Mouse (Mus musculus) gastrocnemius, adult 8-10 months (tissue): ENCODE measurements at regions not wholly inside any gene's neighbourhood (a gene's known extent, or its start where the extent isn't known, plus 50 kb on each side); places are given as distances from the start of the nearest gene placed in this dataset.
A peak's percentile ranks its signal among the peaks of the same experiment; 100 is the strongest.
"Not testable (repeated sequence)": the region's sequence is repeated elsewhere in the genome, so short reads cannot be mapped to it uniquely, and the experiment has no call there.

Source experiments
- DNase-seq, 2 experiments: peaks; one replicate each; pipeline ENCODE4 v3.0.0; 2022; ENCODE audit warnings: low spot score in 2 of 2

- no peak for DNase-seq
Observed at GRCm38 (mm10) chr9:92661938-92662337, 119.9 kb downstream of the Plod2 start.

GRCm38 (mm10) chr9:92667361-92667881 lies 125.4 kb downstream of the Plod2 start:
- DNase-seq, result no peak

- DNase-seq, result no peak
Observed at GRCm38 (mm10) chr9:92671966-92672365, 129.9 kb downstream of the Plod2 start.

DNA sequence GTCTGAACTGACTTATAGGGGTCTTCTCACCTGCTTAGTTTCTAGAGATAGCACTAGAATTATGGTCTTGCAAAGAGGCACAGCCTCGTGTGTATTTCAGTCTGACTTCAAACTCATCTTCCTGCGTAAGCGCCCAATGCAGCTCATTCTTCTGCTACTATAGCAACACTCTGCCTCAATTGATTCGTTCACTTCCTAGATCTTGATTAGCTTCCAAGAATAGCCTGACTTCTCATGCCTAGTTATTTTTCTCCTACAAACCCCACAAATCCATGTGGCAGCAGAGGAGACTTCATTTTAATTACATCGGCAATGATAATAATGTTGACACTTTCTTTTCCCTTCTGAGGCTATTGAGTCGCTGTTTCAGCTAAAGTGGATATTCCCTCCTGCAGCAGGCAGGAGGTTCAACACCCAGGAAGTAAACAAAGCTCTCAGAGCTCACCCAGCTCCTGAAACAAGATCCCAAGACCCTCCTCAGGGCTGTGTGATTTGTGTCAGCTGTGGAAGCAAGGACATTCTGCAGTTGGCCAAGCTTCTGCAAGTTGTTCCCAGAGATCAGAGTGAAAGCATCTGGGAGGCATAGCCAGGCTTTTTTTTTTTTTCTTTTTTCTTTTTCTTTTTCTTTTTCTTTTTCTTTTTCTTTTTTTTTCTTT lies 152.5 kb downstream of the Plod2 start:
- no peak for DNase-seq

DNA sequence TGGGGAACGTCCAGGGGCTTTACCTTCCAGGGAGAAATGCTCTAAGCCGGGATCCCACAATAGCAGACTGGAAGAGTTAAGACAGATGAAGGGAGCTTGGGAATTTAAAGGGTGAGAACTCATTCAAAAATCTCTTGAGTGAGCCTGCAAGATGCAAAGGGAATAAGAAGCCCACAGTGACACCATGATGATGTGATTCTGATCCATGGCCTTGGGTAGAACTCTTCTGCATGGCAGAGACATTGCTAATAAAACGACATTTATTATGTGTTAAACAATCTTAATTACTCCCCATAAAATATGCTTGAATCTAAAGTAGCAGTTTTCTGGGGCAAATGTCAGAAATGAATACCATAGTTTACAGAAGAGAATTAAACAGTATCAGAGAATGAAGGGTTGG lies 155.9 kb downstream of the Plod2 start:
- DNase-seq, result no peak

DNA sequence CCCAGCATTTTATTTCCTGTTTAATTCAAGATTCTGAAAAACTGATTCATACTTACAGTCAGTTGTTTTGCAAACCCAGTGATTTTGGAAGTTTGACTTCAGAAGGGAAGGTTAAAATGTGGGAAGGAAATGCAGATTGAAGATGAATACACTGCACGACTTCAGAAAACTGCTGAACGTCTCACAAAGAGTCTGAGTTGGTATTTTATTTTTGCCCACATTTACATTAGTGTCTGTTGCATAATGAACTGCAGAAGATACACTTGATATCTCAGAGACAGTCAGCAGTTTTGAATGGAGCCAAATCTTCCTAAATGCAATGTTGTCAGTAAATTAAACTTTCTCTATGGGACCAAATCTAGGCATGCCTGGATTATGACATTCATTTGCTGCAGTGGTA lies 162.7 kb downstream of the Plod2 start:
- no peak for DNase-seq

- no peak for DNase-seq
Observed at GRCm38 (mm10) chr9:92707011-92707410, 165.0 kb downstream of the Plod2 start.

DNA sequence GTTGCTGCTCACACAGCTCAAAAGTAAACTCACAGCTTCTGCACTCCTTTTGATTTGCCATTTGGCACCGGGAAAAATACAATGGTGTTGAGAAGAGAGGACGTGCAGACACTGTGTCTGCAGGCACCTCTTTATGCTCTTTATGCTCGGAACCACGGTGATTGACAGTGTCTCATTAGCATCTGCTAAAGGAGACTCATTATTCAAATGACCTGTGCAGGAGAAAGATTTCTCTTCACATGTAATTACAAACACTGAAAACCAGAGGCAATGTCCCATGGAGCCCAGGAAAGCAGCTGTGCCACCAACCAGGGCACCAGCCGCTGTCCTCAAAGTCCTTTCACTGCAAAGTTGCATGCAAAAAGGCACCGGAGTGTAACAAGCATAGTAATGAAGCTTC lies 175.2 kb downstream of the Plod2 start:
- DNase-seq, result no peak

DNA sequence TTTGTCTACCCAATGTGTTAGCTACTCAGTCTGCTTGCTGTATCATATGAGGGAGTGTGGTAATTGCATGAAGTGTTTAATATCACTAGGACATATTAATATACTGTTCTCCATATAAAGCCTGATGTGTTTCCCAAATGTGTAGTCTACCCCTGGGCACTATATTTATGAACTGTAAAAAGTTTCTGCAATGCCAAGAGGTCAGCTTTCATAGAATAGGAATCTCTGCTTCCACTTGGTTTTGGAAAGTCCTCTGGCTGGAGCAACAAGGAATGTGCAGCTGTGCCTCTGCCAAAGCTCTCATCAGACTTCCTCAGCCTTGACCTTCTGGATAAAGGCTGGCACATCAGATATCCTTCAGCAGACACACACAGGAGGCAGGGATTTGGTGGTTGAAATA lies 176.3 kb downstream of the Plod2 start:
- DNase-seq, result no peak

DNA sequence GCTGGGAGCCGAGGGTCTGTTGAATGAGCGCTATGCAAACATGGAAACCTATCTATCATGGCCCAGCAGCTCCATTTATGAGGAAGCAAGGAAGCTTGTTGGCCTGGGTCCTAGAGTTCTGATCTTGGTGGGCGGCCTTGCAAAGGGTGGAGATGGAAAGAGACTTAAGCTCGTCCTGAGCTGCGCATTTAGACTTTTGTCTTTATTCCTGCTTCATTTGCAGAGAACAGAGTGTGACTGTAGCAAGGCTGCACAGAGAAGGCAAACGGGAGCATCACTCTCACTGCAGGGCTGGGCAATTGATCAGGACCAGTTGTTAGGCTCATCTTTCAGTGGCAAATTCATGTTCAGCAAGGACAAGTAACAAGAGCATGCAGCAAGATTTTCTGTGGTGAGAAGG lies 177.2 kb downstream of the Plod2 start:
- no peak for DNase-seq

- no peak for DNase-seq
Observed at GRCm38 (mm10) chr9:92728864-92729263, 186.8 kb downstream of the Plod2 start.

DNA sequence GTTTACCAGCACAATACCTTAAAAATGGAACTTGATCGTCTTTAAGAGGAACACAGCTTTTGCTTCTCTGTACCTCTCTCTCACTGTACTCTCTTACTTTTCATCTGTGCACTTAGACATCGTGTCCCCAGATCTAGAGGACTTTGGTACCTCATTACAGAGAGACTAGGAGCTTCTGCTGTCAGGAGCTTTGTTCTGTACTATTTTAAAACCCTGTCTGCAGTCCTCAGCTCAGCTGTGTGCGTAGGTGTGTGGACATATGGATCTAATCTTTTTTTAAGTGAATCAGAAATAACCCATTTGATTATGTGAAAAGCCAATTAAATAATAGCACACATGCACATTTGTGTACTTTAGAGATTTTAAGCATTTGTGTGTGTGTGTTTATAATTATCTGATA lies 189.4 kb downstream of the Plod2 start:
- no peak for DNase-seq

DNA sequence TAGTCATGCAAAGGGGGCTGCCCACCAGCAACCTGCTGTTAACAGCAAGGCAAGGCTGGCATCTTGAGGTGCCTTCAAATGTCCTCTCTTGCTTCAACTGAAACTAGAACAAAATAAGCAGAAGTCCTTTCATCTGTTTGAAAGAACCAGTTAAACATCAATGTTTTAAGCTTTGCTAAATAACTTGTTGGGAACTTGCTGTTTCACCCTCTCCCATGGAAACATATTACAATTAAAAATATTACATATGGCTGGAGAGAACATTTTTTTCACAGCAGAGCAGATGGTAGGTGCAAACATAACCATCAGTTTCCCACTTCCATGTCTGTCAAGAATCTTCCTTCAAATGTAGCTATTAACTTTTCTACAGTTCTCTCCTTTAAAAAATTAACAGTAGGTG lies 225.5 kb downstream of the Plod2 start:
- DNase-seq, result no peak

DNA sequence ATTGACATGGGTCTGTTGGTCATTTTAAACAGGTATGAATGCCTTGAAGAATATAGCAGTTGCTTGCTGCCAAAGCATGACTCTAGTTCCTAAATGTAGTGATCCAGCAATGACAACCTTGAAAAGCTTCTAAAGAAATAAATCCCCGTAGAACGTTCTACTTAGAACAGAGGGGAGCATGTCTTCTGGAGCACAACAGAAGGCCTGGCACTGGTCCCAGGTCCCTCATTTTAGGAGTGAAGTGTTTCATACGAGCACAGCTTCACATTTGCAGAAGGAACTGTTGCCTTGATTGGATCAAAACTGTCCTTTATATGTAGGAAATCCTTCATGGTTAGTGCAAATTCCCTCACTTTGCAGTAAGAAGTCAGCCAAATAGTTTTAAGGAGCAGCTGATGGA lies 226.4 kb downstream of the Plod2 start:
- DNase-seq, result no peak

GRCm38 (mm10) chr9:92769528-92769927 lies 227.5 kb downstream of the Plod2 start:
- DNase-seq, result no peak

DNA sequence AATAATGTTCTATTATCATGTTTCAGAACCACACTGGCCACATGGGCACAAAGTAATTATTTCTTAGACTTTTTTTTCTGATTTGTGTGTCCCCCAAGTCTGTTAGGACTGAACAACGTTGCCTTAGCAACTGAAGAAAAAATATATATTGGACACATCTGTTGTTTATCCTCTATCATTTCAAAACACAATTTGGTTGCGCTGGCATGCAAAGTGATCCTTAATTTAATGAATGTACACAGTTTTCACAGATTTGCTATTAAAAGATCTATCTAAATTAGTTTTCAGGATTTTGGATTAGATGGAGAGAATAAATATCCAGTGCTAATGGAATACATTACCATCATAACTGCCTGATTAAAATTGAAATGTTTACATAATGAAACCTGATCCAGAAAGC lies 229.0 kb downstream of the Plod2 start:
- no peak for DNase-seq

DNA sequence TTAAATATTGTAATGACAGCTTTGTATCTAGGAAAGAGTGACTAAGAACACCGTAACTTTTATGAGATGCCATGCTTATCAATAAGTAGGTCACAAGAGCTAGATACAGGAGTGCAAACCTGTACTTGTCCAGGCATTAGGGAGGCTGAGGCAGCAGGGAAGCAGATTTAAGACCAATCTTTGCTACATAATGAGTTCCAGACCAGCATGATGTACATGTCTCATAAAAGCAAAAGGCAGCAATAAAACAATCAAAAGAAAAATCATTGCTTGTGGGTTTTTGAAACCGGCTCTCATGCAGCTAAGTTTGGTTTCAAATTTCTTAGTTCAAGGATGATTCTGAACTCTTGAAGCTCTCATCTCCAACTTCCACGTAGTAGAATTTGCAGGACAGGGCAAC lies 229.7 kb downstream of the Plod2 start:
- DNase-seq, result no peak

- DNase-seq, result no peak
Observed at GRCm38 (mm10) chr9:92782922-92783454, 241.0 kb downstream of the Plod2 start.

- no peak for DNase-seq
Observed at GRCm38 (mm10) chr9:92799695-92800094, 257.7 kb downstream of the Plod2 start.

DNA sequence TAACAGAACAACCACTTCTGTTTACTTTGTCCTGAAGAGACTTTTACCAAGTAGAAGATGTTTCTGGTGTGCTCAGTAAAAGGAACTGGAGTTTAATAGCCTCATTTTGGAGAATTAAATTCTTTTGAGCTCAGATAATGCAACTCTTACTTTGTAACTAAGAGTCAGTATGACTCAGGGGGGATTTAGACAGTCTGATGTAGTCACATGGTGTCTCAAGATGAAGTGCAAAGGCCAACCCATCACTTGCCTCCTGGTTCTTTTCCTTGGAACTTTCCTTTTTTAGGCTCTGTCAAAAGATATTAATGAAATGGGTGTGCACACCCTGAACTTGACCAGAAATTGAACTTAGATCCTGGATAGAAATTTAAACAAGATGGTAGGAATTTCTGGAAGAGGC lies 267.4 kb downstream of the Plod2 start:
- peak in 1 of 2 experiments; percentile 2 for DNase-seq

DNA sequence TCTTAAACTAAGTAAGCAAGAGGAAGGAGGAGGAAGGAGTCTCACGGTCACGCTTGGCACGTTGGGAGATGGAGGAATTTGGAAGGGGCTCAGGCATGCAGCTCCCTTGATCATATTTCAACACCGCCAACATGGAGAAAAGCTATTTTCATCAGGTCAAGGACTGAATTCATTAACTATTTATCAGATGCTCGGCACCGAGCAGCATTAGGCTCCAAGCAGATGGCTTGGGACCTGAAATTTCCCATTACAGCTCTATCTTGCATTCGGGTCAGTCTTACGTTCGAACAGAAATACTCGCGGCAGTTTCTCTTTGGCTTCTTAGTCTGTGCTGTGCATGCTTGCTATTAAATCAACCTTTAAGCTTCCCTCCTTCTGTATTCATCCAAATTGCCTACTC lies 278.7 kb downstream of the Plod2 start:
- DNase-seq, result no peak

- DNase-seq, result no peak
Observed at GRCm38 (mm10) chr9:92826708-92827353, 284.8 kb downstream of the Plod2 start.

GRCm38 (mm10) chr9:92836156-92836555 lies 294.1 kb downstream of the Plod2 start:
- not testable (repeated sequence) for DNase-seq
